Mouse (Mus musculus) kidney, embryonic 16.5 days (tissue): ENCODE measurements around the gene Zfp654. TPM values are rescaled to one million over a fixed set of nuclear protein-coding genes. Genes with fewer than 3 reads are reported as not detected.

ENCODE experiments used
- ATAC-seq: fragments of 200-750 bp; cut with Nextera tagmentation; 2 replicates; pipeline ENCODE4 v1.8.0; 2017; ENCODE audit warnings: moderate TSS enrichment; ENCODE audit not compliant: low FRiP score, low TSS enrichment
- H3K27ac ChIP-seq: fragments of 300-500 bp; sonication (generic); 2 replicates; pipeline ENCODE4 v1.5.1; 2014; ENCODE audit warnings: low read length
- H3K27me3 ChIP-seq: fragments of 300-500 bp; sonication (generic); 2 replicates; pipeline ENCODE4 v1.6.1; 2014; ENCODE audit warnings: low read length, control low read depth, mixed read lengths; ENCODE audit not compliant: insufficient read depth
- H3K36me3 ChIP-seq: fragments of 300-500 bp; sonication (generic); 2 replicates; pipeline ENCODE4 v1.6.1; 2014; ENCODE audit warnings: low read length, control low read depth, mixed read lengths; ENCODE audit not compliant: insufficient read depth
- H3K4me1 ChIP-seq: fragments of 300-500 bp; sonication (generic); 2 replicates; pipeline ENCODE4 v1.6.1; 2014; ENCODE audit warnings: low read length, control low read depth, mixed read lengths; ENCODE audit not compliant: insufficient read depth
- H3K4me2 ChIP-seq: fragments of 300-500 bp; sonication (generic); replicated peaks from 2 replicates; pipeline ENCODE4 v1.6.1; 2014; ENCODE audit warnings: low read depth, low read length
- H3K4me3 ChIP-seq: fragments of 300-500 bp; sonication (generic); 2 replicates; pipeline ENCODE4 v1.5.1; 2014; ENCODE audit warnings: mild to moderate bottlenecking, low read length
- H3K9ac ChIP-seq: fragments of 300-500 bp; sonication (generic); replicated peaks from 2 replicates; pipeline ENCODE4 v1.6.1; 2014; ENCODE audit warnings: low read length
- H3K9me3 ChIP-seq: fragments of 300-500 bp; sonication (generic); 2 replicates; pipeline ENCODE4 v1.6.1; 2016; ENCODE audit warnings: low read length, control low read depth
- WGBS: fragments of 180-500 bp; shearing (Covaris S2); extraction: QIAGEN DNeasy Blood & Tissue Kit; methylation state at CpG from one replicate; pipeline ENCODE4 v1.1.7; 2014; 5-methylcytosine and 5-hydroxymethylcytosine counted together
- polyA plus RNA-seq: library from polyadenylated mRNA; unstranded; fragments of >200 nt; fragmentation: Nextera tagmentation; extraction: Ambion mirVana; gene quantifications from 2 replicates; pipeline ENCODE4 v1.2.1, GENCODE M21; 2015

Gene Zfp654
- polyA plus RNA-seq, 1 experiment from 2014 or later: 5.9 TPM

DNA sequence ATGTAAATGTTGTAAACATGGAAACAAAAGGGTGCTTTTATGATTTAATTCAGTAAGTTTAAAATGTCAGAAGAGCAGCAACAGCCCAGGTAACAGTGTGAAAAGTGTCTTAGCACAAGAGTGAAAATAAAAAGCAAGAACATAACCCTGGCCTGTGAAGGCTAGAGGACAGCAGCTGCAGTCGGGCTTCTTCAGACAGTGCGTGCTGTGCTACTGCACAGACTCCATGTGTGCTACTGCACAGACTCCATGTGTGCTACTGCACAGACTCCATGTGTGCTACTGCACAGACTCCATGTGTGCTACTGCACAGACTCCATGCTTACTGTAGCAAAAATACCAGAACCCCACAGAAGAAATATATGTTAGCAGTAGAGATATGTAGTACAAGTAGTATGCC, 14.7 kb downstream of the Zfp654 start:
- Histone ChIP-seq H3K9me3 (no peaks in the 10 kb centered on the region), H3K9ac (no peak overlapping the region), H3K4me1 (no peaks in the 10 kb centered on the region), H3K27ac (no peak overlapping the region), H3K27me3 (no peaks in the 10 kb centered on the region), H3K36me3 (no peaks in the 10 kb centered on the region), H3K4me2 (no peak overlapping the region), H3K4me3 (no peak overlapping the region)
- no peak for ATAC-seq
- 74% methylated on average over 2 of the region's 2 CpGs for WGBS

DNA sequence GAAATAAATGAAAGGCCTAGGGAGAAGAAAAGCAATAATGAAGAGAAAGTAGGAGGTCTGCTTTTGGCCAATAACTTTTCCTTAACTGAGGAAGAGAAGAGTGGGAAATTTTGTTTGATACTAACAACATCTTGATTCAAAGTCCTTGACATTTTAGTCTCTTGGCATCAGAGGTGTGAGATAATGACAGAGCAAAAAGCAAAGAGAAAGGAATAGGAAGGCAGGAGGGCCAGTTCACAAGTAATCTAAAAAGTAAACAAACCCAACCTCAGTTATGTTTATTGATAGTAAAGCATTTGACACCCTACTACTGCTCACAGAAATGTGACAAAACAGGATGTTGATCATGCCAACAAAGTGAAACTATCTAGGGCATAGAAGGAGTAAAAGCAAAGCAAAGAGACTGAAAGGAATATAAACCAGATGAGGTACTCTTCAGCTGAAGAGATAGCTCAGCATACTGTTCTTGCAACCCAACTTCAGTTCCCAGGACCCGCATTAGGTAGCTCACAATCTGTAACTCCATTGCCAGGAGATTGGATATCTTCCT, 15.4 kb downstream of the Zfp654 start:
- no peak overlapping the region for H3K4me3 ChIP-seq
- H3K36me3 ChIP-seq: no peaks in the 10 kb centered on the region
- no peak overlapping the region for H3K4me2 ChIP-seq
- H3K9me3 ChIP-seq: no peaks in the 10 kb centered on the region
- H3K27me3 ChIP-seq: no peaks in the 10 kb centered on the region
- 73% methylated on average over 1 of the region's 1 CpGs for WGBS
- H3K4me1 ChIP-seq: no peaks in the 10 kb centered on the region
- no peak overlapping the region for H3K27ac ChIP-seq
- H3K9ac ChIP-seq: no peak overlapping the region
- no peak for ATAC-seq

DNA sequence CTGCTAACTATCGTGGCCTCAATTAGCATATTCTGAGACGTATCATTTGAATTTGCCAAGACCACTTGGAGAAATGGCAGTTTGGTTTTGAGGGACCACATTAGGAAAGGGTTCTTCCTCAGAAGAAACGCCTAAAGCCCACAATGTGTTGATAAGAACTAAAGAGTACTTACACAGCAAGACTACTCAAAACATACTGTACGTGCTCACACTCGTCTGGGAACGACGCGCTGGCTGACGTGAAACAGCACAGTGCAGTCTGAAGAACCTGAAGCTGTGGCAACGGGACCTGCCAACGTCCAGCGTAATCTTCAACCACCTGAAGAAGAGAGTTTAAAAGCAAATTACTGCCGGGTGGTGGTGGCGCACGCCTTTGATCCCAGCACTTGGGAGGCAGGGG, 21.2 kb downstream of the Zfp654 start:
- H3K27ac ChIP-seq: no peak overlapping the region
- no peak overlapping the region for H3K4me3 ChIP-seq
- no peaks in the 10 kb centered on the region for H3K9me3 ChIP-seq
- no peak overlapping the region for H3K4me2 ChIP-seq
- ATAC-seq: no peak
- H3K36me3 ChIP-seq: 0 out of 2 replicates have a peak, but pooled peaks cover 3% of the 10 kb centered on the region
- H3K4me1 ChIP-seq: no peaks in the 10 kb centered on the region
- H3K27me3 ChIP-seq: no peaks in the 10 kb centered on the region
- 91% methylated on average over 15 of the region's 15 CpGs for WGBS
- no peak overlapping the region for H3K9ac ChIP-seq

DNA sequence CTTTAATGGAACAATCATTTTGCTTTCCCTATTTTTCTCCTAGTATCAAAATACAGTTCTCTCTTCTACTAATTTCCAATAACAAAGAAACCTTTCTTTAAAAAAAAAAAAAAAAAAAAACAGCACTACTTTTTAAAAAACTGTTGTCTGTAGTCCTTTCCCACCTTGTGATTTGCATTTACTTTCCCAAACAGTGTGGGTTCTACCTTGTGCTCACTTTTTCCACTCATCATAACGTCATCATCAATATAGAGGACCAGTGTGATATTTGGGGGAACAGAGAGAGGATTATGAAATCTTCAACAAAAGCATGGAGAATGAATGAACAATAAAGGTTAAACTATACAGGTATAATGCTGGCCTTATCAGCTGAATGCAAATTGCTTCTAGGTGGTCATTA, 27.0 kb downstream of the Zfp654 start:
- no peaks in the 10 kb centered on the region for H3K9me3 ChIP-seq
- no peak for ATAC-seq
- H3K27ac ChIP-seq: no peak overlapping the region
- H3K4me1 ChIP-seq: no peaks in the 10 kb centered on the region
- H3K9ac ChIP-seq: no peak overlapping the region
- 93% methylated on average over 1 of the region's 1 CpGs for WGBS
- no peaks in the 10 kb centered on the region for H3K36me3 ChIP-seq
- H3K27me3 ChIP-seq: no peaks in the 10 kb centered on the region
- no peak overlapping the region for H3K4me2 ChIP-seq
- no peak overlapping the region for H3K4me3 ChIP-seq

DNA sequence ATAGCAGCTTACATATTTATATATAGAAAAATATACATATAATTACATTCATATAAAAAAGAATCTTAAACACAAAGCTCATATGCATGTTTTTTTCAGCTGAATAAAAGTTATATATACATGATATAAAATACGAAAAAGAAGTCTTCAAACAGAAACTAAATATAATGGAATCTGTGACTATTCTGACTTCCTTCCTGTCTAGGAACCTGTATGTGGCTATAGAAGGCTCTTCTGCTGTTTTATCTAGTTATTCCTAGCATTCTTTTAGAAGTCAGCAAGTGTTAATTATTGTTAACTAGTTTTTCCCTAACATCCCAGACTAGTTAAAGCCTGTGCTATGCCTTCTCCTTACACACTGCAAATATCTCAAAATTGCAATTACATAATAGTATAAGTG, 27.6 kb downstream of the Zfp654 start:
- WGBS: 88% methylated on average over 1 of the region's 1 CpGs
- H3K27ac ChIP-seq: no peak overlapping the region
- H3K27me3 ChIP-seq: no peaks in the 10 kb centered on the region
- H3K4me1 ChIP-seq: no peaks in the 10 kb centered on the region
- ATAC-seq: no peak
- no peak overlapping the region for H3K4me2 ChIP-seq
- H3K9me3 ChIP-seq: no peaks in the 10 kb centered on the region
- H3K36me3 ChIP-seq: no peaks in the 10 kb centered on the region
- H3K9ac ChIP-seq: no peak overlapping the region
- H3K4me3 ChIP-seq: no peak overlapping the region

DNA sequence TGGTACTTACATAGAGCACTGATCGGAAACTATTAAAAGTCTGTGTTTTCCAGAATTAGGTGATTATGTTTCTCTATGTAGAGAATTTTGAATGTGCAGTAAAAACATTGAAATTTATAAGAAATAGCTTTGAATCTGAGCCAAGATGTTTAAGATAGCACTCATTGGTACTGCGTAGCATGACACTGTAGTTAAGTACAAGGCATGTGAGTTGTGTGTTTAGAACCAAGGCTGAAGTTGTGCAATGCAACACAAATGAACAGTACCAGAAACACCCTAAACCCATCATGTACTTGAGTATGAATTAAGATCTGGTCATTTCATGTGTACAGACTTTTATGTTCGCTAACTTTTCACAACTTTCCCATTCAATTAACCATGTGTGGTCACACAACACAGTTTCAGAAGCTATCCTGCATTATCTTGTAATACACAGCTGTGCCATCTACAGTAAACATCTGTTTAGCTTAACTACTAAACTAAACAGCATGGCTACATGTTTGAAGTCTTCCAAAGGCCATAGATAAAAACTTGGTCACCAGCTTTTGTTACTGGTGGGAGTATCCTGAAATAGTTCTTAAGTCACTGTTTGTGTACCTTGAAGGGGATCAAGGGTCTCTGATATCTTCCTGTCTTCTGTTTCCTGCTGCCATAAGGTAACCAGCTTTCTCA, 34.2 kb downstream of the Zfp654 start:
- no peak overlapping the region for H3K9ac ChIP-seq
- peaks cover 8% of the 10 kb centered on the region for H3K36me3 ChIP-seq
- H3K4me1 ChIP-seq: no peaks in the 10 kb centered on the region
- H3K4me3 ChIP-seq: no peak overlapping the region
- WGBS: 93% methylated on average over 3 of the region's 3 CpGs
- no peaks in the 10 kb centered on the region for H3K9me3 ChIP-seq
- no peak overlapping the region for H3K27ac ChIP-seq
- no peaks in the 10 kb centered on the region for H3K27me3 ChIP-seq
- no peak for ATAC-seq
- H3K4me2 ChIP-seq: no peak overlapping the region

DNA sequence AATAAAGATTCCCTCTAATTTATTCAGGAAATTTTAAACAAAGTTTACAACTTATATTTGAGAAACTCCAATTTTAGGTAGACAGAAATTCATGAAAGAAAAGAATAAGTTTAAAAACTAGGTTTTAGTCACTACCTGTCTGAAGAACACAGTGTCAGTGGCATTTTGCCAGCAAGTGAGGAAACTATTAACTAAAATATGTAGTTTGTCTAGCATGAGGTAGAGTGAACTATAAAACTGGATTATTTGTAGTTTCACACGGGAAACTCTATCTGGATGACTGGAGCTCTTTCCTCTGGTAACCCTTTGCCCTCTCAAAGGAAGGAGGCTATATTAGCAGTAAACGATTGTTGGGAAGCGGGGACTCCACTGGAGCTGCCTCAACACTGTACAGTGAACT, 48.4 kb downstream of the Zfp654 start:
- no peak for ATAC-seq

DNA sequence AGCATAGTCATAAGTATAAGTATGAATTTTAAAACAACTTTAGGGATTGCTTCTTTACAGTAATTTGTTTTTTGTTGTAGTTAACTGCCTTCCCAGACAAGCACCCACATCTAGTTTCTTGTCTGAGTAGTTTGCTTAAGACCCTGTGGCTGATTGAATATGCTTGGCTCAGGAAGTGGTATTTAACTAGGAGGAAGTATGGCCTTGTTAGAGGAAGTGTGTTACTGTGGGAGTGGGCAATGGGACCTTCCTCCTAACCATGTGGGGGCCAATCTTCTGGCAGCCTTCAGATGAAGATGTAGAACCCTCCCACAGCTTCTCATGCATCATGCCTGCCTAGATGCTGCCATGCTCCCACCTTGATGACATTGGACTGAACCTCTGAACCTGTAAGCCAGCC, 49.8 kb downstream of the Zfp654 start:
- Histone ChIP-seq H3K27me3 (no peaks in the 10 kb centered on the region), H3K36me3 (peaks cover 9% of the 10 kb centered on the region), H3K4me1 (no peaks in the 10 kb centered on the region), H3K4me3 (no peak overlapping the region), H3K9ac (no peak overlapping the region), H3K4me2 (no peak overlapping the region), H3K27ac (no peak overlapping the region), H3K9me3 (no peaks in the 10 kb centered on the region; the same call in 1 of the 2 replicates)
- no peak for ATAC-seq

More for the DNA sequence above, 48.4 kb downstream of the Zfp654 start:
- Histone ChIP-seq H3K9me3 (no peaks in the 10 kb centered on the region; the same call in 1 of the 2 replicates), H3K4me1 (no peaks in the 10 kb centered on the region), H3K36me3 (peaks cover 9% of the 10 kb centered on the region), H3K27ac (no peak overlapping the region), H3K4me2 (no peak overlapping the region), H3K4me3 (no peak overlapping the region), H3K9ac (no peak overlapping the region), H3K27me3 (no peaks in the 10 kb centered on the region)
- WGBS: 48% methylated on average over 3 of the region's 3 CpGs

DNA sequence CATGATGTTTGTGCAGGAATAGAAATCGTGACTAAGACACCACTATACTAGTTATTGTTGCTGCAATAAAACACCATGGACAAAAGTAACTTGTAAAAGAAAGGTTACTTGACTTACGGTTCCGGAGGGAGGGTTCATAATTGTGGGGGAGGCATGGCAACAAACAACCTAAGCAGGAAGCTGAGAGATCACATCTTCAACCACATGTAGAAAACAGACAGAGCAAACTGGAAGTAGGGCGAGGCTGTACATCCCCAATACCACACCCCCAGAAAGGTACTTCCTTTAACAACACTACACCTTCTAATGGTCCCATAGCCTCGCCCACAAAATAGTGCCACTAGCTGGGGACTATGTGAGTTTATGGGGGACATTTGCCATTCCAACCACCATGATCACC, 51.1 kb downstream of the Zfp654 start:
- no peaks in the 10 kb centered on the region for H3K4me1 ChIP-seq
- ATAC-seq: no peak
- no peak overlapping the region for H3K9ac ChIP-seq
- H3K27ac ChIP-seq: no peak overlapping the region
- H3K4me2 ChIP-seq: no peak overlapping the region
- no peaks in the 10 kb centered on the region for H3K27me3 ChIP-seq
- H3K36me3 ChIP-seq: peaks cover 4% of the 10 kb centered on the region
- WGBS: 87% methylated on average over 5 of the region's 5 CpGs
- H3K4me3 ChIP-seq: no peak overlapping the region
- H3K9me3 ChIP-seq: no peaks in the 10 kb centered on the region; the same call in 1 of the 2 replicates

DNA sequence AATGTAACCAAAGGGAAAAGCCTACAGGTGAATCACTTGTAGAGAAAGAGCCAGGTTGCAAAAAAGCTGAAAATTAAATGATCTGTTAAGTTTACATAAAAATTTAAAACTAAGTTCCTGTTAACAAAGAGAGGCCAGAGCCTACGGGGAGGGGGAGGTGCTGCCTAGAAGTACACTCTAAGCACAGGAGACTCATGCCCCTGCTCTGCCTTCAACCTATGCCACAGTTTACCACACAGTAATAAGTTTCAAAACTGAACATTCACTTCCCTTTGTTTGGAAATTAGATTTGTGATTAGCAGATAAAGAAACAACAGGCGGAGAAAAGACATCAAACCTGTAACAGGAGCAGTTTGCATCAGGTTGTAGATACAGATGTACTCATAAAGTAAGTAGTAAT, 56.6 kb downstream of the Zfp654 start:
- Histone ChIP-seq H3K27me3 (no peaks in the 10 kb centered on the region), H3K27ac (no peak overlapping the region), H3K4me3 (no peak overlapping the region), H3K9ac (no peak overlapping the region), H3K9me3 (no peaks in the 10 kb centered on the region), H3K4me2 (no peak overlapping the region), H3K36me3 (no peaks in the 10 kb centered on the region), H3K4me1 (no peaks in the 10 kb centered on the region)
- ATAC-seq: no peak
- 73% methylated on average over 2 of the region's 2 CpGs for WGBS
